Mouse (Mus musculus) midbrain, embryonic 15.5 days (tissue): Measurements from ENCODE around the gene Lfng. TPM values are rescaled to one million over a fixed set of nuclear protein-coding genes. Genes with fewer than 3 reads are reported as not detected.

ENCODE experiments used
- ATAC-seq: fragments of 200-750 bp; cut with Nextera tagmentation; replicated peaks from 2 replicates; pipeline ENCODE4 v1.8.0; 2017; ENCODE audit warnings: moderate TSS enrichment
- H3K27ac ChIP-seq: fragments of 300-500 bp; sonication (generic); 2 replicates; pipeline ENCODE4 v1.5.1; 2015; ENCODE audit warnings: mild to moderate bottlenecking, inconsistent platforms
- H3K27me3 ChIP-seq: fragments of 300-500 bp; sonication (generic); replicated peaks from 2 replicates; pipeline ENCODE4 v1.6.1; 2015; ENCODE audit warnings: inconsistent platforms
- H3K36me3 ChIP-seq: fragments of 300-500 bp; sonication (generic); replicated peaks from 2 replicates; pipeline ENCODE4 v1.6.1; 2015; ENCODE audit warnings: inconsistent platforms
- H3K4me1 ChIP-seq: fragments of 300-500 bp; sonication (generic); 2 replicates; pipeline ENCODE4 v1.6.1; 2015; ENCODE audit warnings: inconsistent platforms
- H3K4me2 ChIP-seq: fragments of 300-500 bp; sonication (generic); 2 replicates; pipeline ENCODE4 v1.6.1; 2015; ENCODE audit warnings: inconsistent platforms, mild to moderate bottlenecking, moderate library complexity
- H3K4me3 ChIP-seq: fragments of 300-500 bp; sonication (generic); 2 replicates; pipeline ENCODE4 v1.5.1; 2015; ENCODE audit warnings: mild to moderate bottlenecking, inconsistent platforms
- H3K9ac ChIP-seq: fragments of 300-500 bp; sonication (generic); 2 replicates; pipeline ENCODE4 v1.6.1; 2015; ENCODE audit warnings: mild to moderate bottlenecking, inconsistent platforms
- H3K9me3 ChIP-seq: fragments of 300-500 bp; sonication (generic); 2 replicates; pipeline ENCODE4 v1.6.1; 2016; ENCODE audit warnings: inconsistent platforms
- WGBS: fragments of 180-500 bp; shearing (Covaris S2); methylation state at CpG from one replicate; pipeline ENCODE4 v1.1.7; 2015; ENCODE audit warnings: mixed read lengths; 5-methylcytosine and 5-hydroxymethylcytosine counted together
- polyA plus RNA-seq: library from polyadenylated mRNA; unstranded; fragments of >200 nt; fragmentation: Nextera tagmentation; extraction: Ambion mirVana; gene quantifications from 2 replicates; pipeline ENCODE4 v1.2.1, GENCODE M21; 2015

Gene Lfng
- polyA plus RNA-seq, 1 experiment from 2014 or later: 20.4 TPM

- WGBS: 1% methylated on average over 13 of the region's 13 CpGs
- Histone ChIP-seq H3K4me1 (peaks cover 57% of the 10 kb centered on the region), H3K27me3 (no peaks in the 10 kb centered on the region), H3K36me3 (no peaks in the 10 kb centered on the region), H3K27ac (peak overlapping the region; percentile 93), H3K4me2 (peak overlapping the region; percentile 98), H3K4me3 (peak overlapping the region; percentile 89), H3K9ac (peak overlapping the region; percentile 100), H3K9me3 (no peaks in the 10 kb centered on the region)
- peak; percentile 24 for ATAC-seq
Observed at GRCm38 (mm10) chr5:140647821-140648518, 40.9 kb downstream of the Lfng start.

- H3K4me2 ChIP-seq: peak within 1 kb of the TSS; percentile 98
- peak within 1 kb of the TSS; percentile 89 for H3K4me3 ChIP-seq
- H3K36me3 ChIP-seq: no peaks in the 10 kb centered on the region
- H3K27ac ChIP-seq: peak within 1 kb of the TSS; percentile 93
- no peak; the same call in 1 of the 2 replicates for ATAC-seq
- peaks cover 51% of the 10 kb centered on the region for H3K4me1 ChIP-seq
- H3K27me3 ChIP-seq: no peaks in the 10 kb centered on the region
- H3K9ac ChIP-seq: peak within 1 kb of the TSS; percentile 100
- H3K9me3 ChIP-seq: no peaks in the 10 kb centered on the region
- WGBS: 1% methylated on average over 61 of the region's 62 CpGs
Observed at GRCm38 (mm10) chr5:140648519-140649100, 41.5 kb downstream of the Lfng start, which contains the start of gene Ttyh3. TSS of gene Ttyh3 (minus strand) at chr5:140649031.

- Histone ChIP-seq H3K4me2 (peak overlapping the region; percentile 61), H3K4me3 (peak overlapping the region; percentile 89), H3K9ac (peak overlapping the region; percentile 37), H3K36me3 (no peaks in the 10 kb centered on the region), H3K4me1 (peaks cover 46% of the 10 kb centered on the region), H3K27ac (peak overlapping the region; percentile 86), H3K9me3 (no peaks in the 10 kb centered on the region), H3K27me3 (no peaks in the 10 kb centered on the region)
- WGBS: 5% methylated on average over 26 of the region's 26 CpGs
- peak; percentile 93 for ATAC-seq
Observed at GRCm38 (mm10) chr5:140649101-140649667, 42.1 kb downstream of the Lfng start.

- no peaks in the 10 kb centered on the region for H3K27me3 ChIP-seq
- no peaks in the 10 kb centered on the region for H3K36me3 ChIP-seq
- peak overlapping the region; percentile 86 for H3K27ac ChIP-seq
- no peak for ATAC-seq
- H3K9me3 ChIP-seq: no peaks in the 10 kb centered on the region
- H3K4me1 ChIP-seq: peaks cover 39% of the 10 kb centered on the region
- H3K4me2 ChIP-seq: peak overlapping the region; percentile 61
- WGBS: 62% methylated on average over 7 of the region's 7 CpGs
- H3K4me3 ChIP-seq: peak overlapping the region; percentile 89; the same call in 1 of the 2 replicates
- 0 out of 2 replicates have a peak overlapping the region, but pooled peaks have one; percentile 37 for H3K9ac ChIP-seq
Observed at GRCm38 (mm10) chr5:140649881-140650414, 42.8 kb downstream of the Lfng start.

GRCm38 (mm10) chr5:140651231-140651630, 44.1 kb downstream of the Lfng start:
- H3K4me2 ChIP-seq: no peak overlapping the region
- H3K27me3 ChIP-seq: no peaks in the 10 kb centered on the region
- WGBS: 76% methylated on average over 11 of the region's 11 CpGs

GRCm38 (mm10) chr5:140652587-140652986, 45.5 kb downstream of the Lfng start:
- Histone ChIP-seq H3K36me3 (no peaks in the 10 kb centered on the region), H3K27me3 (no peaks in the 10 kb centered on the region), H3K4me2 (no peak overlapping the region), H3K9me3 (no peaks in the 10 kb centered on the region), H3K27ac (no peak overlapping the region), H3K9ac (no peak overlapping the region), H3K4me1 (peaks cover 13% of the 10 kb centered on the region), H3K4me3 (no peak overlapping the region)
- no peak for ATAC-seq
- 70% methylated on average over 7 of the region's 7 CpGs for WGBS

More at GRCm38 (mm10) chr5:140651231-140651630, 44.1 kb downstream of the Lfng start:
- Histone ChIP-seq H3K4me3 (no peak overlapping the region), H3K27ac (no peak overlapping the region), H3K36me3 (no peaks in the 10 kb centered on the region), H3K9me3 (no peaks in the 10 kb centered on the region), H3K4me1 (peaks cover 26% of the 10 kb centered on the region), H3K9ac (no peak overlapping the region)
- no peak for ATAC-seq

- WGBS: 86% methylated on average over 15 of the region's 15 CpGs
Observed at GRCm38 (mm10) chr5:140654096-140654845, 47.2 kb downstream of the Lfng start.

GRCm38 (mm10) chr5:140659607-140660272, 52.6 kb downstream of the Lfng start:
- H3K9ac ChIP-seq: no peak overlapping the region
- 0 out of 2 replicates have a peak, but pooled peaks cover 3% of the 10 kb centered on the region for H3K36me3 ChIP-seq
- peak overlapping the region; percentile 1; the same call in 1 of the 2 replicates for H3K4me2 ChIP-seq
- H3K9me3 ChIP-seq: no peaks in the 10 kb centered on the region
- no peak overlapping the region for H3K4me3 ChIP-seq
- peaks cover 44% of the 10 kb centered on the region for H3K4me1 ChIP-seq
- peak; percentile 89 for ATAC-seq
- peak overlapping the region; percentile 82 for H3K27ac ChIP-seq
- no peaks in the 10 kb centered on the region for H3K27me3 ChIP-seq
- 23% methylated on average over 16 of the region's 16 CpGs for WGBS

More at GRCm38 (mm10) chr5:140654096-140654845, 47.2 kb downstream of the Lfng start:
- Histone ChIP-seq H3K9ac (no peak overlapping the region), H3K27ac (no peak overlapping the region), H3K9me3 (no peaks in the 10 kb centered on the region), H3K27me3 (no peaks in the 10 kb centered on the region), H3K4me3 (no peak overlapping the region), H3K36me3 (no peaks in the 10 kb centered on the region), H3K4me2 (no peak overlapping the region), H3K4me1 (peaks cover 18% of the 10 kb centered on the region)
- ATAC-seq: no peak

- Histone ChIP-seq H3K9me3 (no peaks in the 10 kb centered on the region), H3K4me1 (peaks cover 44% of the 10 kb centered on the region), H3K27ac (peak overlapping the region; percentile 82), H3K4me2 (no peak overlapping the region), H3K4me3 (no peak overlapping the region), H3K27me3 (no peaks in the 10 kb centered on the region), H3K9ac (no peak overlapping the region), H3K36me3 (0 out of 2 replicates have a peak, but pooled peaks cover 5% of the 10 kb centered on the region)
- 56% methylated on average over 1 of the region's 1 CpGs for WGBS
- ATAC-seq: no peak
Observed at GRCm38 (mm10) chr5:140660398-140660797, 53.3 kb downstream of the Lfng start.

- H3K9ac ChIP-seq: no peak overlapping the region
- peaks cover 44% of the 10 kb centered on the region for H3K4me1 ChIP-seq
- H3K4me3 ChIP-seq: no peak overlapping the region
- no peaks in the 10 kb centered on the region for H3K27me3 ChIP-seq
- H3K36me3 ChIP-seq: 0 out of 2 replicates have a peak, but pooled peaks cover 5% of the 10 kb centered on the region
- ATAC-seq: no peak
- H3K4me2 ChIP-seq: no peak overlapping the region
- 74% methylated on average over 8 of the region's 8 CpGs for WGBS
- peak overlapping the region; percentile 20; the same call in 1 of the 2 replicates for H3K27ac ChIP-seq
- H3K9me3 ChIP-seq: no peaks in the 10 kb centered on the region
Observed at GRCm38 (mm10) chr5:140661427-140661826, 54.3 kb downstream of the Lfng start.
